Mouse (Mus musculus) testis, adult 2 months (tissue): ENCODE measurements around the gene Wdr1. TPM values are rescaled to one million over a fixed set of nuclear protein-coding genes. Genes with fewer than 3 reads are reported as not detected.

Source experiments
- H3K27ac ChIP-seq: fragments of 200-500 bp; 2 replicates; pipeline ENCODE4 v1.5.1; 2012; ENCODE audit warnings: low read depth, low read length; ENCODE audit not compliant: control insufficient read depth, insufficient read depth
- H3K27me3 ChIP-seq: fragments of 200-500 bp; 2 replicates; pipeline ENCODE4 v1.6.1; 2012; ENCODE audit warnings: mild to moderate bottlenecking, low read length, moderate library complexity; ENCODE audit not compliant: control insufficient read depth, insufficient read depth
- H3K36me3 ChIP-seq: fragments of 200-500 bp; 2 replicates; pipeline ENCODE4 v1.6.1; 2012; ENCODE audit warnings: mild to moderate bottlenecking, low read length; ENCODE audit not compliant: control insufficient read depth, insufficient read depth
- H3K4me1 ChIP-seq: fragments of 200-500 bp; 2 replicates; pipeline ENCODE4 v1.6.1; 2012; ENCODE audit warnings: low read length; ENCODE audit not compliant: control insufficient read depth, insufficient read depth
- H3K4me3 ChIP-seq: fragments of 200-500 bp; 2 replicates; pipeline ENCODE4 v1.5.1; 2012; ENCODE audit warnings: low read depth, mild to moderate bottlenecking, low read length, moderate library complexity, mixed read lengths; ENCODE audit not compliant: control insufficient read depth
- CTCF ChIP-seq: fragments of 200-500 bp; IDR thresholded peaks from 2 replicates; pipeline ENCODE4 v1.5.1; 2012; ENCODE audit warnings: low read depth, mild to moderate bottlenecking, inconsistent platforms, low read length, moderate library complexity; ENCODE audit not compliant: control insufficient read depth, insufficient read depth, insufficient replicate concordance
- POLR2A ChIP-seq: fragments of 200-500 bp; IDR thresholded peaks from 2 replicates; pipeline ENCODE4 v1.6.1; 2012; ENCODE audit warnings: low read depth, mild to moderate bottlenecking, inconsistent platforms, low read length, moderate library complexity; ENCODE audit not compliant: control insufficient read depth
- polyA plus RNA-seq: library from polyadenylated mRNA; depleted of rRNA; stranded (reverse); fragments of >200 nt; gene quantifications from 2 replicates; pipeline ENCODE4 v1.2.3, GENCODE M21; 2012

Gene Wdr1
- polyA plus RNA-seq, 1 experiment: 113 TPM

DNA sequence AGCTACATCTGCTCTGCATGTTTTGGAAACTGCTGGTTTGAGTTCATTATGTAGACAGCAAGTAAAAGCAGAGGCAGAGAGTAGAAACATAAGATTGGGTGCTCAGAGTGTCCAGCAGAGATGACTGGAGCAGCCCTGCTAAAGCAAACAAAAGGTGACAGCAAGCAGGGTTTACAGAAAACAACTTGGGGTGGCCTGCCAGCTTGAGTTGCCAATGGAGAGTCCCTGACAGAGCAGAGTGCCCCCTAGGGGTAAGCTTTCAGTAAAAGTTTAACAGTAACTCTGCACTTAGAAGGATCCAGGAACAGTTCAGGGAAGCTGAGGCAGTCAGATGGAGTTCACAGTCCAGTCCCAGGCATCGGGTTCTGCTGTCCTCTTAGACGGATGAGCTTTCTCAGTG lies 7.9 kb upstream of the Wdr1 start:
- TF ChIP-seq POLR2A (no peak), CTCF (peak; percentile 7; the same call in 1 of the 2 replicates)
- Histone ChIP-seq H3K27ac (no peak overlapping the region), H3K4me1 (no peaks in the 10 kb centered on the region), H3K36me3 (no peaks in the 10 kb centered on the region), H3K4me3 (no peak overlapping the region), H3K27me3 (no peaks in the 10 kb centered on the region)

GRCm38 (mm10) chr5:38568652-38569051 lies 5.6 kb upstream of the Wdr1 start:
- no peaks in the 10 kb centered on the region for H3K27me3 ChIP-seq
- no peaks in the 10 kb centered on the region for H3K4me1 ChIP-seq
- H3K36me3 ChIP-seq: no peaks in the 10 kb centered on the region
- H3K4me3 ChIP-seq: no peak overlapping the region
- TF ChIP-seq CTCF (no peak), POLR2A (no peak)
- H3K27ac ChIP-seq: no peak overlapping the region

GRCm38 (mm10) chr5:38564831-38565230 lies 1.8 kb upstream of the Wdr1 start:
- Histone ChIP-seq H3K27ac (no peak overlapping the region), H3K27me3 (no peaks in the 10 kb centered on the region), H3K4me3 (no peak overlapping the region), H3K36me3 (no peaks in the 10 kb centered on the region), H3K4me1 (peaks cover 4% of the 10 kb centered on the region)
- TF ChIP-seq POLR2A (no peak), CTCF (no peak)

DNA sequence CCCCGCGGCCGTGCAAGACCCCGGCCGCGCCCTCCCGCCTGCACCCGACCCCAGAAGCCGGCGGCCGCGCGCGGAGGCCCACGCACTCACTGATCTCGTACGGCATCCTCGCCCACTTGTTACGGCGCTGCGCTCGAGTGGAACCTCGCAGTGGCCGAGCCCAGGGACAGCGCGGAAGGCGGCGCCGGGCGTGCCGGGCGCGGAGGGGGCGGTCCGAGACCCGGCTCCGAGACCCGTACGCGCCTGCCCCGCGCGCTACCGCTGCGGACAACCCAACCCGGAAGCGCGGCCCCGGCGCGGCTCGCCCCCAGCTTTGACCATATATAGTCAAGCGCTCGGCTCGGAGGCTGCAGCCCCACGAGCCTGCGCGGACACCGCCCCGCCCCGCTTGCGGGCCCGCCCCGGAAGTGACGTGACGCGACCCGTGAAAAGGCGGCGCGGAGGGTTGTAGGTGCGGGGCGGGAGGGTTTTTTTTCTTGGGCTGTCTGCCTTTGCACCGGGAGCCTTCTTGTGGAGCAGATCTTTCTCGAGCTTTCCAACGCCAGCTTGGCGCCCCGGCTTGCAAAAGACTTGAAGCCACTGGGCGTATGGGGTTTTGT lies 1.5 kb downstream of the Wdr1 start:
- peak; percentile 73 for TF ChIP-seq POLR2A
- TF ChIP-seq CTCF: no peak

DNA sequence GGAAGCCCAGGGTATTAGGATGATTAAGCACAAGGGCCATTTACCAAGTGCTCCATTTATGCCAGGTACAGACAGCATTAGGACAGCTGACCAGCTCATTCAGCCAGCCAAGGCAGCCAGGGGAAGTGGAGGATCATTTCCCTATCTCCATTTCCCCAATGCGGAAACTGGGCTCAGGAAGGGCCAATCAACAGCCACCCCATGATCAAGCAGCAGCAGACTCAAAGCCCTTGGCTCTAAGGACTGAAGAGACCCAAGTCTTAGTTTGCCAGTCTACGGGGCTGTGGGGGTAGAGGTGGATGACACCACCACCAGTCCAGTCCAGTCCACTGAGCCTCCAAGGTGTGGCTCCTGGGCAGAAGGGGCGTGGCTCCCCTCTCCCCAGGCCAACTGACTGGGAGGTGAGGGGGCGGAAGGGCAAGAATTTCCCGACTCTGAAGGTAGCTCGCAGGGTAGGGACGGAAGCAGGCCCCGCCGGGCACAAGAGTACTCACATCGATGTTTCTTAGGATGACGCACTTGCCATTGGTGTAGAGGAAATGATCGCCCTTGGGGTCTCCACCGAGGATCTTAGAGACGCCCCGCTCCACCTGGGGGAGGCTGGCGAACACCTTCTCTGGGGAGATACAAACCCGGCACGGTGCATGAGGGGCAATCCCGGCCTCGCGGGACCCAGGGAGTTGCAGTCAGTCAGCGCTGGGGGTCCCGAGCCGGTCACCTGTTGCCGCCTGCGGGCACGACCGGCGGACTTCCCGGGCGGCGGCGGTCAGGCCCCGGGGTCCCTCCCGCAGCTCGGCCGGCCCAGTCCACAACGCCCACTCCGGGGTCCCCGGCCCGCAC lies 2.2 kb downstream of the Wdr1 start:
- peak overlapping the region; percentile 51 for H3K27ac ChIP-seq
- H3K27me3 ChIP-seq: no peaks in the 10 kb centered on the region
- peaks cover 4% of the 10 kb centered on the region for H3K4me1 ChIP-seq
- H3K4me3 ChIP-seq: peak overlapping the region; percentile 92
- no peaks in the 10 kb centered on the region for H3K36me3 ChIP-seq
- TF ChIP-seq POLR2A (no peak), CTCF (no peak)

More for the DNA sequence above, 1.5 kb downstream of the Wdr1 start:
- Histone ChIP-seq H3K4me3 (peak overlapping the region; percentile 92), H3K4me1 (peaks cover 4% of the 10 kb centered on the region), H3K36me3 (no peaks in the 10 kb centered on the region), H3K27ac (peak overlapping the region; percentile 85), H3K27me3 (no peaks in the 10 kb centered on the region)

- Histone ChIP-seq H3K27ac (no peak overlapping the region), H3K4me3 (no peak overlapping the region), H3K27me3 (no peaks in the 10 kb centered on the region), H3K36me3 (no peaks in the 10 kb centered on the region), H3K4me1 (peaks cover 4% of the 10 kb centered on the region)
- no peak for TF ChIP-seq POLR2A
- TF ChIP-seq CTCF: no peak
These were observed 4.2 kb downstream of the Wdr1 start for GRCm38 (mm10) chr5:38558831-38559230.

GRCm38 (mm10) chr5:38557811-38558210 lies 5.2 kb downstream of the Wdr1 start:
- H3K4me1 ChIP-seq: peaks cover 4% of the 10 kb centered on the region
- no peak for TF ChIP-seq CTCF
- no peak for TF ChIP-seq POLR2A
- H3K27me3 ChIP-seq: no peaks in the 10 kb centered on the region
- no peak overlapping the region for H3K4me3 ChIP-seq
- no peaks in the 10 kb centered on the region for H3K36me3 ChIP-seq
- H3K27ac ChIP-seq: no peak overlapping the region
